ENCODE assay signal across 26 mouse cellular contexts in genomic region chr1:37355492-37355891, GRCm38 (mm10). TPM values are rescaled to one million over a fixed set of nuclear protein-coding genes. Genes with fewer than 3 reads are reported as not detected.
DNase-seq lines count a peak whose midpoint lies in the region; ATAC-seq and TF ChIP-seq lines count a peak whose summit lies in the region.
"Had no signal": no experiment of that assay in that cellular context is flagged by ENCODE, and none has a peak within 500 bp of the region (broad histone marks: within the 10 kb centered on the region; RNA-seq: fewer than 3 reads in every experiment).

No protein-coding gene starts in this region.

- no peak overlapping the region for H3K27ac ChIP-seq in lung, embryonic 14.5 days (ENCODE audit: low read depth)
- H3K27ac ChIP-seq in intestine, embryonic 16.5 days (ENCODE audit: low read length): peak overlapping the region; percentile 1; the same call in 1 of the 2 replicates
- no peak overlapping the region for H3K27ac ChIP-seq in neural tube, embryonic 15.5 days (replicated peaks)
- H3K27ac ChIP-seq: embryonic facial prominence, embryonic 13.5 days; forebrain, embryonic 12.5 days; heart, embryonic 15.5 days; hindbrain, postnatal 0 days; left cerebral cortex, adult 2 months; liver, embryonic 15.5 days; midbrain, embryonic 10.5 days had no signal

- DNase-seq in heart, adult 18-20 months: peak; percentile 44 to 45
- DNase-seq in heart, postnatal 4 days: no peak
- DNase-seq in lung, embryonic 14.5 days: peak; percentile 11
- no peak for DNase-seq in lung, adult 18-20 months
- DNase-seq in NIH3T3 (ENCODE audit: low read depth): peak; percentile 64
- DNase-seq in frontal cortex, adult 2 months (ENCODE audit: extremely low spot score in 1 of 2, low spot score in 1 of 2): no peak
- DNase-seq: adrenal gland, postnatal 14 days; cerebellum, adult 2 months; cerebellum, postnatal 25 days; embryo, embryonic 11 days; kidney, adult 18-20 months; kidney, postnatal 4 days; layer of hippocampus, adult 9-11 months; right cerebral cortex, adult 18-20 months; thymus, postnatal 14 days had no signal

- H3K4me1 ChIP-seq in lung, embryonic 14.5 days (ENCODE audit: insufficient read depth): no peaks in the 10 kb centered on the region; the same call in 1 of the 2 replicates
- H3K4me1 ChIP-seq in intestine, embryonic 16.5 days (ENCODE audit: control insufficient read depth, insufficient read depth, low read length): no peaks in the 10 kb centered on the region
- peaks cover 10% of the 10 kb centered on the region; the same call in 1 of the 2 replicates for H3K4me1 ChIP-seq in neural tube, embryonic 15.5 days
- H3K4me1 ChIP-seq: embryonic facial prominence, embryonic 13.5 days; liver, embryonic 15.5 days had no signal

- TF ChIP-seq CTCF in lung, embryonic 14.5 days (IDR thresholded peaks at IDR 0.05; ENCODE audit: low read depth): no peak

- no peak for ATAC-seq in lung, embryonic 14.5 days (ENCODE audit: insufficient read depth)
- ATAC-seq in intestine, embryonic 16.5 days: peak; percentile 45; the same call in 1 of the 2 replicates
- no peak for ATAC-seq in neural tube, embryonic 15.5 days (ENCODE audit: low FRiP score)
- ATAC-seq: hindbrain, postnatal 0 days; midbrain, embryonic 16.5 days had no signal

- H3K36me3 ChIP-seq in lung, embryonic 14.5 days (ENCODE audit: insufficient read depth): 0 out of 2 replicates have a peak, but pooled peaks cover 3% of the 10 kb centered on the region
- no peaks in the 10 kb centered on the region for H3K36me3 ChIP-seq in intestine, embryonic 16.5 days (ENCODE audit: control insufficient read depth, insufficient read depth, low read length)
- H3K36me3 ChIP-seq in neural tube, embryonic 15.5 days: peaks cover 22% of the 10 kb centered on the region
- H3K36me3 ChIP-seq: forebrain, embryonic 12.5 days; liver, embryonic 15.5 days had no signal

- H3K4me2 ChIP-seq in lung, embryonic 14.5 days: no peak overlapping the region
- no peak overlapping the region for H3K4me2 ChIP-seq in intestine, embryonic 16.5 days (ENCODE audit: low read depth, low read length)
- H3K4me2 ChIP-seq in neural tube, embryonic 15.5 days: no peak overlapping the region
- H3K4me2 ChIP-seq: embryonic facial prominence, embryonic 13.5 days; forebrain, embryonic 12.5 days; heart, embryonic 15.5 days; liver, embryonic 15.5 days had no signal

- no peaks in the 10 kb centered on the region for H3K9me3 ChIP-seq in lung, embryonic 14.5 days (ENCODE audit: low read depth, low read length)
- no peaks in the 10 kb centered on the region for H3K9me3 ChIP-seq in intestine, embryonic 16.5 days (ENCODE audit: control insufficient read depth, low read length)
- no peaks in the 10 kb centered on the region for H3K9me3 ChIP-seq in neural tube, embryonic 15.5 days (replicated peaks)
- H3K9me3 ChIP-seq: embryonic facial prominence, embryonic 13.5 days; forebrain, embryonic 12.5 days; heart, embryonic 15.5 days; liver, embryonic 15.5 days; midbrain, embryonic 10.5 days had no signal

- no peaks in the 10 kb centered on the region for H3K27me3 ChIP-seq in lung, embryonic 14.5 days (ENCODE audit: insufficient read depth, low read length)
- H3K27me3 ChIP-seq in intestine, embryonic 16.5 days (replicated peaks; ENCODE audit: control insufficient read depth, insufficient read depth, low read length): no peaks in the 10 kb centered on the region
- H3K27me3 ChIP-seq in neural tube, embryonic 15.5 days (replicated peaks): no peaks in the 10 kb centered on the region
- H3K27me3 ChIP-seq: embryonic facial prominence, embryonic 13.5 days; forebrain, embryonic 12.5 days; heart, embryonic 15.5 days; liver, embryonic 15.5 days had no signal

- no peak overlapping the region for H3K9ac ChIP-seq in lung, embryonic 14.5 days
- H3K9ac ChIP-seq in intestine, embryonic 16.5 days (ENCODE audit: low read depth, low read length): no peak overlapping the region
- H3K9ac ChIP-seq in neural tube, embryonic 15.5 days (replicated peaks): no peak overlapping the region
- H3K9ac ChIP-seq: embryonic facial prominence, embryonic 13.5 days; forebrain, embryonic 12.5 days; heart, embryonic 15.5 days; liver, embryonic 15.5 days had no signal

- H3K4me3 ChIP-seq in lung, embryonic 14.5 days (ENCODE audit: low read depth, low read length): no peak overlapping the region
- H3K4me3 ChIP-seq in intestine, embryonic 16.5 days (ENCODE audit: low read length): no peak overlapping the region
- H3K4me3 ChIP-seq in neural tube, embryonic 15.5 days (replicated peaks): no peak overlapping the region
- H3K4me3 ChIP-seq: embryonic facial prominence, embryonic 13.5 days; erythroblast, embryonic 14.5 days; forebrain, embryonic 12.5 days; heart, embryonic 15.5 days; left cerebral cortex, adult 2 months; liver, embryonic 15.5 days; midbrain, embryonic 10.5 days had no signal

- 55% methylated on average over 3 of the region's 3 CpGs for WGBS in lung, embryonic 14.5 days
- 71% methylated on average over 3 of the region's 3 CpGs for WGBS in intestine, embryonic 16.5 days
- 87% methylated on average over 3 of the region's 3 CpGs for WGBS in neural tube, embryonic 15.5 days

RNA-seq across cellular contexts. Expression of gene Inpp4a, which starts 55.8 kb away (rescaled TPM):
- total RNA-seq in heart, adult 18-20 months (2021): 10 to 100 TPM; 19.3 to 22.1 TPM
- total RNA-seq in heart, postnatal 4 days (2021): 10 to 100 TPM; 17.2 to 18.7 TPM
- 10.3 and 11.1 TPM in 2 replicates for polyA plus RNA-seq in lung, embryonic 14.5 days (2014; fragmentation: Nextera tagmentation; extraction: Ambion mirVana)
- polyA plus RNA-seq in intestine, embryonic 16.5 days (2015; fragmentation: Nextera tagmentation; extraction: Ambion mirVana): 12.1 and 12.2 TPM in 2 replicates
- 85.8 and 89.0 TPM in 2 replicates for polyA plus RNA-seq in frontal cortex, adult 2 months (2012; rRNA removed)
- polyA plus RNA-seq in neural tube, embryonic 15.5 days (2015; fragmentation: Nextera tagmentation; extraction: Ambion mirVana): 57.2 and 67.4 TPM in 2 replicates

Comparison
In these comparisons a context has a peak if more than half of its experiments do, and no peak if none do; other contexts are left out.
1. DNase-seq: peak in heart, adult 18-20 months (2 of 2), lung, embryonic 14.5 days (single experiment) and NIH3T3 (single experiment); none in heart, postnatal 4 days (single experiment), lung, adult 18-20 months (0 of 2) and frontal cortex, adult 2 months (0 of 2).